Mouse (Mus musculus) urinary bladder, postnatal 4 days (tissue): ENCODE measurements around the gene Gm47841.

Source experiments
- DNase-seq, 2 experiments: peaks; one replicate each; pipeline ENCODE4 v3.0.0; 2021 to 2022; ENCODE audit warnings: low spot score in 2 of 2

Gm47841 gene

GRCm38 (mm10) chr15:101074067-101074466 lies 26.9 kb upstream of the Gm47841 start:
- DNase-seq, result no peak

GRCm38 (mm10) chr15:101072736-101073135 lies 25.5 kb upstream of the Gm47841 start:
- no peak for DNase-seq

- DNase-seq, result peak in 1 of 2 experiments; percentile 74
These were observed 23.6 kb upstream of the Gm47841 start for GRCm38 (mm10) chr15:101070762-101071161.

- no peak for DNase-seq
These were observed 22.5 kb upstream of the Gm47841 start for GRCm38 (mm10) chr15:101069641-101070190.

- no peak for DNase-seq
These were observed 21.5 kb upstream of the Gm47841 start for GRCm38 (mm10) chr15:101068671-101069070.

- no peak for DNase-seq
These were observed 20.8 kb upstream of the Gm47841 start for GRCm38 (mm10) chr15:101068029-101068428.

- DNase-seq, result no peak
These were observed 19.9 kb upstream of the Gm47841 start for GRCm38 (mm10) chr15:101066920-101067696.

GRCm38 (mm10) chr15:101066364-101066847 lies 19.2 kb upstream of the Gm47841 start:
- no peak for DNase-seq

- DNase-seq, result no peak
These were observed 17.9 kb upstream of the Gm47841 start for GRCm38 (mm10) chr15:101065069-101065468.

GRCm38 (mm10) chr15:101060280-101060852 lies 13.2 kb upstream of the Gm47841 start:
- no peak for DNase-seq

GRCm38 (mm10) chr15:101059570-101060279 lies 12.5 kb upstream of the Gm47841 start:
- DNase-seq, result no peak

- DNase-seq, result no peak
These were observed 9.0 kb upstream of the Gm47841 start for GRCm38 (mm10) chr15:101056225-101056624.

GRCm38 (mm10) chr15:101054541-101054940 lies 7.3 kb upstream of the Gm47841 start:
- DNase-seq, result no peak

- no peak for DNase-seq
These were observed 6.7 kb upstream of the Gm47841 start for GRCm38 (mm10) chr15:101053832-101054459.

- no peak for DNase-seq
These were observed 5.6 kb upstream of the Gm47841 start for GRCm38 (mm10) chr15:101052560-101053501.

GRCm38 (mm10) chr15:101051869-101052268 lies 4.7 kb upstream of the Gm47841 start:
- no peak for DNase-seq

- no peak for DNase-seq
These were observed 1.2 kb upstream of the Gm47841 start for GRCm38 (mm10) chr15:101048338-101048896.

- peak; percentile 57 to 71 for DNase-seq
These were observed 537 bp downstream of the Gm47841 start for GRCm38 (mm10) chr15:101046527-101047193.

GRCm38 (mm10) chr15:101046039-101046526 lies 1.1 kb downstream of the Gm47841 start:
- no peak for DNase-seq

- no peak for DNase-seq
These were observed 2.7 kb downstream of the Gm47841 start for GRCm38 (mm10) chr15:101044531-101044930.
